Mouse (Mus musculus) lung, embryonic 14.5 days (tissue): ENCODE data around the gene Serinc3. TPM values are rescaled to one million over a fixed set of nuclear protein-coding genes. Genes with fewer than 3 reads are reported as not detected.
A peak's percentile ranks its signal among the peaks of the same experiment; 100 is the strongest.

Experiments
- ATAC-seq: fragments of 200-750 bp; cut with Nextera tagmentation; 2 replicates; pipeline ENCODE4 v1.8.0; 2017; ENCODE audit warnings: mild to moderate bottlenecking, moderate TSS enrichment, moderate library complexity; ENCODE audit not compliant: insufficient read depth
- DNase-seq: peaks from one replicate; pipeline ENCODE4 v3.0.0-alpha.2; 2015
- H3K27ac ChIP-seq: fragments of 300-500 bp; sonication (generic); 2 replicates; pipeline ENCODE4 v1.5.1; 2014; ENCODE audit warnings: low read depth, mild to moderate bottlenecking, moderate library complexity
- H3K27me3 ChIP-seq: fragments of 300-500 bp; sonication (generic); 2 replicates; pipeline ENCODE4 v1.6.1; 2014; ENCODE audit warnings: low read length, control low read depth; ENCODE audit not compliant: insufficient read depth
- H3K36me3 ChIP-seq: fragments of 300-500 bp; sonication (generic); 2 replicates; pipeline ENCODE4 v1.6.1; 2014; ENCODE audit warnings: control low read depth; ENCODE audit not compliant: insufficient read depth
- H3K4me1 ChIP-seq: fragments of 300-500 bp; sonication (generic); 2 replicates; pipeline ENCODE4 v1.6.1; 2014; ENCODE audit warnings: antibody characterized with exemption, control low read depth; ENCODE audit not compliant: insufficient read depth
- H3K4me2 ChIP-seq: fragments of 300-500 bp; sonication (generic); 2 replicates; pipeline ENCODE4 v1.6.1; 2014; ENCODE audit warnings: mild to moderate bottlenecking
- H3K4me3 ChIP-seq: fragments of 300-500 bp; sonication (generic); 2 replicates; pipeline ENCODE4 v1.5.1; 2014; ENCODE audit warnings: low read depth, low read length
- H3K9ac ChIP-seq: fragments of 300-500 bp; sonication (generic); 2 replicates; pipeline ENCODE4 v1.6.1; 2014
- H3K9me3 ChIP-seq: fragments of 300-500 bp; sonication (generic); 2 replicates; pipeline ENCODE4 v1.6.1; 2016; ENCODE audit warnings: low read depth, low read length, control low read depth
- CTCF ChIP-seq: IDR thresholded peaks from 2 replicates; pipeline ENCODE4 v1.5.1; 2016; ENCODE audit warnings: antibody characterized with exemption, low read depth
- WGBS: fragments of 180-500 bp; shearing (Covaris S2); extraction: QIAGEN DNeasy Blood & Tissue Kit; methylation state at CpG from one replicate; pipeline ENCODE4 v1.1.7; 2014; 5-methylcytosine and 5-hydroxymethylcytosine counted together
- polyA plus RNA-seq: library from polyadenylated mRNA; unstranded; fragments of >200 nt; fragmentation: Nextera tagmentation; extraction: Ambion mirVana; gene quantifications from 2 replicates; pipeline ENCODE4 v1.2.1, GENCODE M21; 2014

Serinc3 gene
- polyA plus RNA-seq, 1 experiment from 2014 or later, result 56.2 TPM

DNA sequence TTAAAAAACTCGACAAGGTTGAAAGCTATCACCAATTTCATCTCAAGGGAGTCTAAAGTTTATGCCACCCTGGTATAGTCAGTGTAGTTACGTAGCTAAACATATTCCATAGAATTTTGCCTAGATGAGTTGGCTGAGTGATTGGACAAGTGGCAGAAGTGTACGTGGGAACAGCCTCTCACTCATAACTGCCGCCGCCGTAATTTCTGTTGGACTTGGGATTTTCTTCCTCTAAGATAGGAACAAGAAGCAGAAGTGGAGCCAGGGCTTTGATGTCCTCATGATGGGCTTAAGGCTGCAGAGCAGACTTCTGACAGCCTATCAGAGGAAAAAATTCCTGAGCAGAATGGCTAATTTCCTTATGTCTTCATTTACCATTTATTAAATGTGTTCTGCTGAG lies 30.7 kb upstream of the Serinc3 start:
- 54% methylated on average over 6 of the region's 6 CpGs for WGBS

DNA sequence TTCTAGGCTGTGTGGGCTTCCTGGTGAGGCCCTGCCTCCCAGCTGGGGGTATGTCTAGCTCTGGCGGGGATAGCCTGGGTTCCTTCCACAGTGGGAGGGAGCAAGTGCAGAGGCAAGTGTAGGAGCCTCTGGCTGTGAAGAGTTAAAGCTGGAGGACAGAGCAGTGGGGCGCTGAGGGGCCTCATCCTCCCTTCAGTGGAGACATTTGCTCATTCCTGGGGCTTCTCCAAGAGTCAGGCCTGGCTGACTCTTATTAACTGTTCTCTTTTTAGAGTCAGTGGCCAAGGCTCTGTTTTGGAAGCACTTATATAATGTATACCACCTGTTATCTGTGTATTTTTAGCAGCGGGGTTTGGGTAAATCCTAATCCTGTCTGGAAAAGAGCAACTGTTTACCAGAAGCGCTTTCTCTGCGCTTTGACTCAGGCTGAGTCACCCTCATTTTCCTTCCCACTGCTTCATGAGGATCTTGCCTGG lies 30.3 kb upstream of the Serinc3 start:
- peaks cover 13% of the 10 kb centered on the region for H3K4me1 ChIP-seq
- TF ChIP-seq CTCF, result no peak
- DNase-seq (peak; percentile 69), ATAC-seq (peak; percentile 54; the same call in 1 of the 2 replicates)
- peak overlapping the region; percentile 80 for H3K27ac ChIP-seq
- H3K36me3 ChIP-seq, result no peaks in the 10 kb centered on the region
- no peak overlapping the region; the same call in 1 of the 2 replicates for H3K9ac ChIP-seq
- no peak overlapping the region for H3K4me3 ChIP-seq
- no peaks in the 10 kb centered on the region for H3K9me3 ChIP-seq
- peak overlapping the region; percentile 10; the same call in 1 of the 2 replicates for H3K4me2 ChIP-seq
- WGBS, result 24% methylated on average over 5 of the region's 5 CpGs
- H3K27me3 ChIP-seq, result no peaks in the 10 kb centered on the region

More for the DNA sequence above, 30.7 kb upstream of the Serinc3 start:
- H3K36me3 ChIP-seq, result no peaks in the 10 kb centered on the region
- H3K4me1 ChIP-seq, result peaks cover 13% of the 10 kb centered on the region
- H3K4me2 ChIP-seq, result no peak overlapping the region
- DNase-seq, result no peak
- no peak for TF ChIP-seq CTCF
- no peak overlapping the region for H3K4me3 ChIP-seq
- H3K27ac ChIP-seq, result peak overlapping the region; percentile 80; the same call in 1 of the 2 replicates
- no peak overlapping the region for H3K9ac ChIP-seq
- H3K9me3 ChIP-seq, result no peaks in the 10 kb centered on the region
- no peaks in the 10 kb centered on the region for H3K27me3 ChIP-seq
- ATAC-seq, result no peak

DNA sequence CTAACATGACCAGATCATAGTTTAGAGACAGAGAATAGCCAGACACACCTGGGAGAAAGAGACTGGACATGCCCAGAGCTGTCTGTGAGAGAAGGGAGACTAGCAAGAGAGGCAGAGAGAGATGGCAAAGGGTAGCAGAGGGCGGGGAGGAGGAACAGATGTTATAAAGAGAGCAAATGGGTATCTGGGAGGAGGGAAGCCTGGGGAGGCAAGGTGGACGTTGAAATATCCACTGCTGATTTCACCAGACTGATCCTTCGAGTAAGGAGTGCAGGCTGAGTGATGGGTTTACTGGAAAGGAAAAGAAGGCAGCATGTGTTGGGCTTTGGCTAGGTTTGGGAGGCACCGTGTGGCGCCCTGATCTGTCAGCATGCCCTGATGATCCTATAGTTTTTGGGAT lies 29.5 kb upstream of the Serinc3 start:
- ATAC-seq (no peak), DNase-seq (no peak)
- Histone ChIP-seq H3K27ac (no peak overlapping the region), H3K4me3 (no peak overlapping the region), H3K9me3 (no peaks in the 10 kb centered on the region), H3K4me2 (no peak overlapping the region), H3K27me3 (no peaks in the 10 kb centered on the region), H3K4me1 (peaks cover 13% of the 10 kb centered on the region), H3K36me3 (no peaks in the 10 kb centered on the region), H3K9ac (no peak overlapping the region)
- TF ChIP-seq CTCF, result no peak
- 63% methylated on average over 5 of the region's 5 CpGs for WGBS

DNA sequence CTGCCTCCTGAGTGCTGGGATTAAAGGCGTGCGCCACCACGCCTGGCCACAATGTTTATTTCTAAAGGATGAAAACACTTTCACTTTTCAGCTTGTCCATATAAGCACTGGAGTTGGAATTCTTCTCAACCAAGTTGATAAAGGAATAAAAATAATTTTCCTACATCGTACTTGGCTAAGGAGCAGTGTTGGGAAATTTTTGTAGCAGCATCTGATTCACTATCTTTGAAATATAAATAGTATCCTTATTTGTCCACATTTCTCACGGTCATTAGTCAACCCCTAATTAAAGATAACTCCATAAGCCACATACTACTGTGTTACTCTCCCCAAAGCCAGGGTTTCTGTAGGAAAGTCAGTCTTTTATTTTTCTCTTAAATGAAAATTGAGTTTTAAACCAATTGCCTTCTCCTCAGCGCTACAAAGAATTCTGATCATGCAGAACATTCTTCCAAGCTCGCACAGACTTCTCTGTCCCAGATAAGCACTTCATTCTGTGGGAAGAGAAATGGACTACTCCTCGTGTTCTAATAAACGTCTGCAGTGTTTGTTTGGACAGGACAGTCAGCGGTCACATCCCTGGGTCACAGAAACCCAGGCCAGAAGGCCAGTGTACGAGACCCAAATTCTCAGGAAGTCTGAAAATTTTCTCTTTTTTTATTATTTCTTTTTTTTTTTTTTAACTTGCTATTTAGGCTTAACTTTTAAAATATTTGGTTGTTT lies 26.1 kb upstream of the Serinc3 start:
- Histone ChIP-seq H3K27ac (peak overlapping the region; percentile 56; the same call in 1 of the 2 replicates), H3K9me3 (no peaks in the 10 kb centered on the region), H3K4me3 (no peak overlapping the region), H3K4me2 (no peak overlapping the region), H3K9ac (no peak overlapping the region), H3K36me3 (no peaks in the 10 kb centered on the region), H3K4me1 (peaks cover 12% of the 10 kb centered on the region), H3K27me3 (no peaks in the 10 kb centered on the region)
- 51% methylated on average over 11 of the region's 11 CpGs for WGBS
- TF ChIP-seq CTCF, result no peak
- peak; percentile 40 for DNase-seq
- ATAC-seq, result no peak

DNA sequence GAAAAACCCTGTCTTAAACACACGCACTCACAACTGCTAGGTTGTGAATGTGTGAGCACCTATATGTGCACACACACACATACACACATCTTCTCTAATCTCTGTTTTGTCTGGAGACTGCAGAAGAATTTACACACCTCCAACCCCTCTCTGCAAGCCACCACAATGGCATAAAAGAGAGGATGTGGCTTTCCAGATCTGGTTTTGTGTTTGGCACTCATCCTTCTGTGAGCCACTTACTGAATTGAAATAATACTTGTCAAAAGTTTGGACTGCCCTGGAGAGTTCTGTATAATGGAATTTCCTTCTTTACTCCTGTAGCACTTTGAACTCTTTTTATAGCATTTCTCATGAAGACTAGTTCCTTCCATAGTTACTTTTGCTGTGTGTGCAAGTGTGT lies 22.1 kb upstream of the Serinc3 start:
- WGBS, result 93% methylated on average over 1 of the region's 1 CpGs
- H3K27ac ChIP-seq, result no peak overlapping the region
- no peaks in the 10 kb centered on the region for H3K9me3 ChIP-seq
- H3K36me3 ChIP-seq, result no peaks in the 10 kb centered on the region
- H3K4me2 ChIP-seq, result no peak overlapping the region
- no peaks in the 10 kb centered on the region for H3K27me3 ChIP-seq
- TF ChIP-seq CTCF, result no peak
- H3K4me1 ChIP-seq, result no peaks in the 10 kb centered on the region
- H3K4me3 ChIP-seq, result no peak overlapping the region
- DNase-seq (no peak), ATAC-seq (no peak)
- H3K9ac ChIP-seq, result no peak overlapping the region

DNA sequence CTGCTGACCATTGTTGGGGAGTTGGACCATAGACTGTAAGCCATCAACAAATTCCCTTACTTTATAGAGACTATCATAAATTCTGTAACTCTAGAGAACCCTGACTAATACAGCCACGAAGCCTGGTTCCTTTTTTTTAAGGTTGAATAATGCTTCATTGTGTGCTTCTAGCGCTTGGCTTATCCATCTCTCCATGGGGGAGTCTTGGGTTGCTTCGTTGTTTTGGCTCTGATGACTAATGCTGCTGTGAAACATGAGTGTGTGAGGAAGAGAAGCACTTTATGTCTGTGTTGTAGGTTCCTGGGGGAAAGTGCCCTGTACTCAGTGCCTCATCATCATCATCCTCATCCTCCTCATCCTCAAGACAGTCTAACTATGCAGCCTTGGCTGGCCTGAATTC lies 19.0 kb upstream of the Serinc3 start:
- H3K4me3 ChIP-seq, result no peak overlapping the region
- no peaks in the 10 kb centered on the region for H3K27me3 ChIP-seq
- WGBS, result 75% methylated on average over 3 of the region's 3 CpGs
- H3K9ac ChIP-seq, result no peak overlapping the region
- no peak for ATAC-seq
- H3K27ac ChIP-seq, result no peak overlapping the region
- no peaks in the 10 kb centered on the region for H3K9me3 ChIP-seq
- no peaks in the 10 kb centered on the region for H3K4me1 ChIP-seq
- no peak for TF ChIP-seq CTCF
- no peak for DNase-seq
- no peak overlapping the region for H3K4me2 ChIP-seq
- 0 out of 2 replicates have a peak, but pooled peaks cover 6% of the 10 kb centered on the region for H3K36me3 ChIP-seq

DNA sequence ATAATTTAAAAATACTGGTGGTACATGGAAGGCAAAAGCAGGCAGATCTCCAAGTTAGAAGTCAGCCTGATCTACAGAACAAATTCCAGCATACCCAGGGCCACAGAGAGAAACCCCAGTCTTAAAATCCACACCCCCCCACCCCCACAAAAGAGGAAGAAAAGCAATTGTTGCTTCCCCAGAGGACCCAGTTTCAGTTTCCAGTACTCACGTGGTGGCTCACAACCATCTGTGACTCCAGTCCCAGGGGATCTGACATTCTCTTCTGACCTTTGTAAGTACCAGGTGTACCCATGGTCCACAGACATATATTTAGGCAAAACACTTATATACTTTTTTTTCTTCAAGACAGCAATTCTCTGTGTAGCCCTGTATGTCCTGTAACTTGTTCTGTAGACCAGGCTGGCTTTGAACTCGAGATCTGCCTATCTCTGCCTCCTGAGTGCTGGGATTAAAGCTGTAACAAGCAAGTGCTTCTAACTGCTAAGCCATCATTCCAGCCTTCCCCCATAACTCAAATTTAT lies 17.8 kb upstream of the Serinc3 start:
- no peak for ATAC-seq
- TF ChIP-seq CTCF, result no peak

More for the DNA sequence above, 17.8 kb upstream of the Serinc3 start:
- whole genome bisulfite sequencing, result 80% methylated on average over 2 of the region's 2 CpGs
- H3K9ac ChIP-seq, result no peak overlapping the region
- no peak overlapping the region for H3K4me2 ChIP-seq
- 0 out of 2 replicates have a peak, but pooled peaks cover 6% of the 10 kb centered on the region for H3K36me3 ChIP-seq
- no peaks in the 10 kb centered on the region for H3K4me1 ChIP-seq
- no peaks in the 10 kb centered on the region for H3K27me3 ChIP-seq
- H3K4me3 ChIP-seq, result no peak overlapping the region
- H3K9me3 ChIP-seq, result no peaks in the 10 kb centered on the region
- DNase-seq, result no peak
- no peak overlapping the region for H3K27ac ChIP-seq
